In genomic region chr8:56223010-56223409, GRCm38 (mm10) we compare ENCODE assay signal across 12 mouse cellular contexts.
"Had no signal": no experiment of that assay in that cellular context is flagged by ENCODE, and none has a peak within 500 bp of the region (broad histone marks: within the 10 kb centered on the region; RNA-seq: fewer than 3 reads in every experiment).

No protein-coding gene starts in this region.

- H3K27me3 ChIP-seq: liver, embryonic 15.5 days; lung, embryonic 15.5 days; megakaryocyte, embryonic 14.5 days; midbrain, embryonic 12.5 days had no signal

- H3K4me3 ChIP-seq: limb, embryonic 10.5 days; liver, embryonic 15.5 days; lung, embryonic 15.5 days; megakaryocyte, embryonic 14.5 days; midbrain, embryonic 12.5 days had no signal

- DNase-seq: kidney, postnatal 4 days; lung, postnatal 14 days; right cerebral cortex, postnatal 4 days; spleen, adult 18-20 months; thymus, postnatal 36 days had no signal

- H3K4me1 ChIP-seq: limb, embryonic 10.5 days; liver, embryonic 15.5 days; lung, embryonic 15.5 days; megakaryocyte, embryonic 14.5 days; midbrain, embryonic 12.5 days had no signal

- H3K9me3 ChIP-seq: limb, embryonic 10.5 days; liver, embryonic 15.5 days; lung, embryonic 15.5 days; megakaryocyte, embryonic 14.5 days; midbrain, embryonic 12.5 days had no signal

- H3K27ac ChIP-seq: hindbrain, embryonic 14.5 days; limb, embryonic 10.5 days; liver, embryonic 15.5 days; lung, embryonic 15.5 days; macrophage; midbrain, embryonic 12.5 days had no signal

- H3K4me2 ChIP-seq: hindbrain, embryonic 14.5 days; liver, embryonic 15.5 days; lung, embryonic 15.5 days; midbrain, embryonic 12.5 days had no signal

- H3K36me3 ChIP-seq: limb, embryonic 10.5 days; liver, embryonic 15.5 days; lung, embryonic 15.5 days; midbrain, embryonic 12.5 days had no signal

- H3K9ac ChIP-seq: hindbrain, embryonic 14.5 days; liver, embryonic 15.5 days; lung, embryonic 15.5 days; midbrain, embryonic 12.5 days had no signal
